Mouse (Mus musculus): ENCODE data around the gene Smarce1.

GRCm38 (mm10) chr11:99223310-99223709, 7.5 kb downstream of the Smarce1 start:
- no peak for TF ChIP-seq CTCF (IDR thresholded peaks at IDR 0.05; ENCODE audit: insufficient read depth, low read length)
- TF ChIP-seq POLR2A (IDR thresholded peaks at IDR 0.05; ENCODE audit: borderline replicate concordance, extremely low read depth, low read depth, low read length) = no peak

All from lung, adult 2 months (tissue).